Mouse (Mus musculus): ENCODE results near the gene Mrpl23.

- TF ChIP-seq EP300 (IDR thresholded peaks at IDR 0.05; ENCODE audit: insufficient read depth, low read depth, low read length) (no peak), CTCF (IDR thresholded peaks at IDR 0.05; ENCODE audit: low read depth, low read length) (no peak)
Measured at GRCm38 (mm10) chr7:142571458-142572220, 39.2 kb downstream of the Mrpl23 start.
